Mouse (Mus musculus): ENCODE data around the gene Pdp2. TPM values are rescaled to one million over a fixed set of nuclear protein-coding genes. Genes with fewer than 3 reads are reported as not detected.

Gene Pdp2
- polyA plus RNA-seq, 1 experiment: 2.3 TPM

DNA sequence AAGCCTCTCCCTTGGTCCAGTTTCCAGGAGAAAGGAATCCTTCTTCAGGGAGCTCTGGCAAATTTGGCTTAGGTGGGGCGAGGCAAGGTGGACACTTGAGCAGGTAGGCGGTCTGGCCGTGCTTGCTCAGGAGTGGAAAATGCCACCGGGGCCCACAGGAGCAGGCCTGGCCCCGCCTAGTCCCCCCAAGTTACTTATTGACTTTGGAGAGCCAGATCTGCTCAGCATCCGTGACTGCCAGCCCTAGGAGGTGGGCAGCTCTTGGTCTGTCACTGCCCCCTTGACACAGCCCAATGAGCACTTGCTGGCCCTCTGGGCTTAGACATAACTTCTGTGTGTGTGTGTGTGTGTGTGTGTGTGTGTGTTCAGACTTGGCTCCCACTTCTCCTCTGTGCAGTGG is 32.9 kb downstream of the Pdp2 start, which contains the start of gene Cdh16:
Gene Cdh16, minus strand, starts transcription at position 236 of the 400 bp plus-strand sequence.
- H3K79me2 ChIP-seq (ENCODE audit: control insufficient read depth, insufficient read depth): no peaks in the 10 kb centered on the region
- TF ChIP-seq MYOG (IDR thresholded peaks at IDR 0.05; ENCODE audit: control insufficient read depth in 1 of 3, insufficient read depth in 1 of 3, insufficient read length in 2 of 3, low read depth in 2 of 3): no peak
- TF ChIP-seq REST (IDR thresholded peaks at IDR 0.05; ENCODE audit: insufficient read depth, insufficient read length): no peak
- no peak for TF ChIP-seq SRF (IDR thresholded peaks at IDR 0.05; ENCODE audit: control insufficient read depth, insufficient read length, low read depth)
- no peak for TF ChIP-seq TCF3 (IDR thresholded peaks at IDR 0.05; ENCODE audit: insufficient read length, low read depth)
- no peak for TF ChIP-seq TCF12 (IDR thresholded peaks at IDR 0.05; ENCODE audit: insufficient read depth, poor library complexity, severe bottlenecking)
- TF ChIP-seq USF1 (IDR thresholded peaks at IDR 0.05; ENCODE audit: low read depth): no peak
- TF ChIP-seq POLR2AphosphoS2 (IDR thresholded peaks at IDR 0.05; ENCODE audit: insufficient read length, low read depth): no peak
- no peak for TF ChIP-seq MYOD1 (IDR thresholded peaks at IDR 0.05; ENCODE audit: control insufficient read depth in 1 of 3, insufficient read length in 2 of 3, low read depth in 2 of 3)
- TF ChIP-seq POLR2A (IDR thresholded peaks at IDR 0.05; ENCODE audit: insufficient read length, low read depth): no peak
- TF ChIP-seq MAX (IDR thresholded peaks at IDR 0.05; ENCODE audit: low read depth): no peak
- no peak for TF ChIP-seq CEBPB (IDR thresholded peaks at IDR 0.05; ENCODE audit: insufficient read depth, poor library complexity, severe bottlenecking)
- no peak for TF ChIP-seq E2F4 (IDR thresholded peaks at IDR 0.05; ENCODE audit: insufficient read depth)
- no peaks in the 10 kb centered on the region for H3K36me3 ChIP-seq (ENCODE audit: control insufficient read depth, insufficient read depth)
- H3K4me2 ChIP-seq (ENCODE audit: low read depth): no peak within 1 kb of the TSS
- H3K27me3 ChIP-seq (ENCODE audit: control insufficient read depth, insufficient read depth, insufficient read length): peaks cover 5% of the 10 kb centered on the region
- H3K4me3 ChIP-seq: no peak within 1 kb of the TSS
- H3ac ChIP-seq (ENCODE audit: control insufficient read depth, insufficient read length): no peak within 1 kb of the TSS

DNA sequence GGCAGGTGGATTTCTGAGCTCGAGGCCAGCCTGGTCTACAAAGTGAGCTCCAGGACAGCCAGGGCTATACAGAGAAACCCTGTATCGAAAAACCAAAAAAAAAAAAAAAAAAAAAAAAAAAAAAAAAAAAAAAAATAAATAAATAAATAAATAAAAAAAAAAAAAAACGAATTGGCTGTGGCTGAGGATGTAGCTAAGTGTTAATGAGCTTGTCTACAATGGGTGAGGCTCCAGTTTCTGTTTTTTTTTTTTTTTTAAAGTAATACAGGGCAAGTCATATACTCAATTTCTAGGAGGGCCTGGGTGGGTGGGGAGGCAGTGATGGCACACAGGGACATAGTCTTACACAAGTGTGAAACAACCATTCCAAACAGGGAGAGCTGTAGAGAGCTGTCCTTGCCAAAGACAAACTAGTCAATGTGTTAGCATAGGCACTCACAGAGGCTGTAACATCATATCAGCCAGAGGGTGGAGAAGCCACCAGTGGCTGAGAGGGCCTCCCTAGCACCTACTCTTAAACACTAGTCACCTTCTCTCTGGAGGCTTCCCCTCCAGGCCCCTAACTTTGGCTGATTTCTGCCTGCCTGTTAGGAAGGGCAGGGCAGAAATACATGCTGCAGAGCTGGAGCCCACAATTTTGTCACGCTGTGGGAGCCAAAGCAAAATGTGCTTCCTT is 36.0 kb downstream of the Pdp2 start:
- TF ChIP-seq CEBPB (IDR thresholded peaks at IDR 0.05; ENCODE audit: insufficient read depth, poor library complexity, severe bottlenecking) (no peak), POLR2A (IDR thresholded peaks at IDR 0.05; ENCODE audit: insufficient read length, low read depth) (no peak), REST (IDR thresholded peaks at IDR 0.05; ENCODE audit: insufficient read depth, insufficient read length) (no peak), TCF3 (IDR thresholded peaks at IDR 0.05; ENCODE audit: insufficient read length, low read depth) (no peak), TCF12 (IDR thresholded peaks at IDR 0.05; ENCODE audit: insufficient read depth, poor library complexity, severe bottlenecking) (no peak), E2F4 (IDR thresholded peaks at IDR 0.05; ENCODE audit: insufficient read depth) (no peak), SRF (IDR thresholded peaks at IDR 0.05; ENCODE audit: control insufficient read depth, insufficient read length, low read depth) (no peak), MAX (IDR thresholded peaks at IDR 0.05; ENCODE audit: low read depth) (no peak), USF1 (IDR thresholded peaks at IDR 0.05; ENCODE audit: low read depth) (no peak), MYOD1 (IDR thresholded peaks at IDR 0.05; ENCODE audit: control insufficient read depth in 1 of 3, insufficient read length in 2 of 3, low read depth in 2 of 3) (no peak), POLR2AphosphoS2 (IDR thresholded peaks at IDR 0.05; ENCODE audit: insufficient read length, low read depth) (no peak), MYOG (IDR thresholded peaks at IDR 0.05; ENCODE audit: control insufficient read depth in 1 of 3, insufficient read depth in 1 of 3, insufficient read length in 2 of 3, low read depth in 2 of 3) (no peak)

DNA sequence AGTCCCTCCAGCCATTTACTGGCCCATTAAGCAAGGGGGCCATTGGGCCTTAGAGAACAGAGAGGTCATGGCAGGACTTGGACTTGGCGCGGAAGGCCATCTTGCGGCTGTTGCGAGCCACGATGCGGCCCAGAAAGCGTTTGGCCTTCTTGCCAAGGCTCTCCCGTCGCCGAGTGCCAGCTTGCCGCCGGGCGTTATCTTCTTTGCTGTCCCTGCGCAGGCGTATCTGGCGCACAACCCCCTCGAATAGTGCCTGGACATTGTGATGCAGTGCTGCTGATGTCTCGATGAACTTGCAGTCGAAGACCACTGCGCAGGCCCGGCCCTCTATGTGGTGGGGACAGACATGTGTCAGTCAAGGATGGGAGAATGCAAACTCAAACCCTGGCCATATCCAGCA is 37.2 kb downstream of the Pdp2 start:
- H3K4me3 ChIP-seq: no peak overlapping the region
- no peaks in the 10 kb centered on the region for H3K79me2 ChIP-seq (ENCODE audit: control insufficient read depth, insufficient read depth)
- H3K36me3 ChIP-seq (ENCODE audit: control insufficient read depth, insufficient read depth): no peaks in the 10 kb centered on the region
- H3K4me2 ChIP-seq (ENCODE audit: low read depth): no peak overlapping the region
- TF ChIP-seq POLR2A (IDR thresholded peaks at IDR 0.05; ENCODE audit: insufficient read length, low read depth) (no peak), E2F4 (IDR thresholded peaks at IDR 0.05; ENCODE audit: insufficient read depth) (no peak), MYOG (IDR thresholded peaks at IDR 0.05; ENCODE audit: control insufficient read depth in 1 of 3, insufficient read depth in 1 of 3, insufficient read length in 2 of 3, low read depth in 2 of 3) (no peak), CEBPB (IDR thresholded peaks at IDR 0.05; ENCODE audit: insufficient read depth, poor library complexity, severe bottlenecking) (no peak), SRF (IDR thresholded peaks at IDR 0.05; ENCODE audit: control insufficient read depth, insufficient read length, low read depth) (no peak), TCF12 (IDR thresholded peaks at IDR 0.05; ENCODE audit: insufficient read depth, poor library complexity, severe bottlenecking) (no peak)
- H3K27me3 ChIP-seq (ENCODE audit: control insufficient read depth, insufficient read depth, insufficient read length): no peaks in the 10 kb centered on the region
- no peak overlapping the region for H3ac ChIP-seq (ENCODE audit: control insufficient read depth, insufficient read length)

More for the DNA sequence above, 36.0 kb downstream of the Pdp2 start:
- Histone ChIP-seq H3K4me2 (ENCODE audit: low read depth) (no peak overlapping the region), H3K4me3 (no peak overlapping the region), H3K27me3 (ENCODE audit: control insufficient read depth, insufficient read depth, insufficient read length) (no peaks in the 10 kb centered on the region), H3K36me3 (ENCODE audit: control insufficient read depth, insufficient read depth) (no peaks in the 10 kb centered on the region), H3ac (ENCODE audit: control insufficient read depth, insufficient read length) (no peak overlapping the region), H3K79me2 (ENCODE audit: control insufficient read depth, insufficient read depth) (no peaks in the 10 kb centered on the region)

DNA sequence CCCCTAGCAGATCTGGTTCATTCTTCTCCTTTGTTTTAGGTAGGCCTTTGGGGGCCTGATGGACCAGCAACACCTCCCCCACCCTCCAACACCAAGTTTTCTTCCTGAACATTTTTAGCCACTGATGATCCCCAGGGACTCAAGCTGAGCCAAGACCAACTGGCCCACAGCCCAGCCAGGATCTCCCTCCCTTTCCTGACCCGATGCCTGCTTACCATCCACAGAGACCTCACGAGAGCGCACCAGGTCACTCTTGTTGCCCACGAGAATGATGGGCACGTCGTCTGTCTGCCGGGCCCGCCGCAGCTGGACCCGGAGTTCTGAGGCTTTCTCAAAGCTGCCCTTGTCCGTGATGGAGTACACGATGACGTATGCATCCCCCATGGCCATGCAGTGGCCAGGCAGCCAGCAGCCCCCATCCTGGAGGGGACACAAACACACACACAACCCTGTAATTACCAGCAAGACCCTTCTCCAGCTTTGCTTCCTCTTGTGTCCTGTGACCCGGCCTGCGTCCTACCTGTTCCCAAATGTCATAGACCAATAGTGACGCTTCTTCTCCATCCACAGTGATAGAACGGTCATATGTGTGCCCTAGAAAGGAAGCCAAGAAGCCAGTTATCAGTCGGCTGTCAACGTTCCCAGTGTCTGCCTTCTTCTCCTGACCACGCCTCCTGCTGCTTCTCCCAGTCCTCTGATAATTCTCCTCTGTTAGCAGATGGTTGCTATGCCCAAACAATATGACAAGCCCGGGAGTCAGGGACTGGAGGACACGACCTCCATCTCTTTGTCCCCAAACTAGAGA is 38.3 kb downstream of the Pdp2 start:
- Histone ChIP-seq H3K79me2 (ENCODE audit: control insufficient read depth, insufficient read depth) (no peaks in the 10 kb centered on the region), H3K4me3 (no peak overlapping the region), H3K36me3 (ENCODE audit: control insufficient read depth, insufficient read depth) (no peaks in the 10 kb centered on the region), H3K27me3 (ENCODE audit: control insufficient read depth, insufficient read depth, insufficient read length) (no peaks in the 10 kb centered on the region), H3K4me2 (ENCODE audit: low read depth) (peak overlapping the region; percentile 79), H3ac (ENCODE audit: control insufficient read depth, insufficient read length) (no peak overlapping the region)
- TF ChIP-seq MAX (IDR thresholded peaks at IDR 0.05; ENCODE audit: low read depth) (no peak), MYOG (IDR thresholded peaks at IDR 0.05; ENCODE audit: control insufficient read depth in 1 of 3, insufficient read depth in 1 of 3, insufficient read length in 2 of 3, low read depth in 2 of 3) (no peak), POLR2A (IDR thresholded peaks at IDR 0.05; ENCODE audit: insufficient read length, low read depth) (no peak), REST (IDR thresholded peaks at IDR 0.05; ENCODE audit: insufficient read depth, insufficient read length) (no peak), USF1 (IDR thresholded peaks at IDR 0.05; ENCODE audit: low read depth) (no peak), CEBPB (IDR thresholded peaks at IDR 0.05; ENCODE audit: insufficient read depth, poor library complexity, severe bottlenecking) (no peak), TCF12 (IDR thresholded peaks at IDR 0.05; ENCODE audit: insufficient read depth, poor library complexity, severe bottlenecking) (no peak), MYOD1 (IDR thresholded peaks at IDR 0.05; ENCODE audit: control insufficient read depth in 1 of 3, insufficient read length in 2 of 3, low read depth in 2 of 3) (no peak), TCF3 (IDR thresholded peaks at IDR 0.05; ENCODE audit: insufficient read length, low read depth) (no peak), POLR2AphosphoS2 (IDR thresholded peaks at IDR 0.05; ENCODE audit: insufficient read length, low read depth) (no peak), SRF (IDR thresholded peaks at IDR 0.05; ENCODE audit: control insufficient read depth, insufficient read length, low read depth) (no peak), E2F4 (IDR thresholded peaks at IDR 0.05; ENCODE audit: insufficient read depth) (no peak)
